Mouse (Mus musculus) right cerebral cortex, postnatal 14 days (tissue): ENCODE results near the gene Dgcr6.

Experiments
- DNase-seq: peaks from one replicate; pipeline ENCODE4 v3.0.0; 2022

Dgcr6 gene

GRCm38 (mm10) chr16:18072089-18072488, 19.4 kb downstream of the Dgcr6 start:
- no peak for DNase-seq

GRCm38 (mm10) chr16:18073259-18073962, 20.8 kb downstream of the Dgcr6 start:
- no peak for DNase-seq

GRCm38 (mm10) chr16:18074611-18075010, 22.0 kb downstream of the Dgcr6 start:
- DNase-seq = no peak

DNA sequence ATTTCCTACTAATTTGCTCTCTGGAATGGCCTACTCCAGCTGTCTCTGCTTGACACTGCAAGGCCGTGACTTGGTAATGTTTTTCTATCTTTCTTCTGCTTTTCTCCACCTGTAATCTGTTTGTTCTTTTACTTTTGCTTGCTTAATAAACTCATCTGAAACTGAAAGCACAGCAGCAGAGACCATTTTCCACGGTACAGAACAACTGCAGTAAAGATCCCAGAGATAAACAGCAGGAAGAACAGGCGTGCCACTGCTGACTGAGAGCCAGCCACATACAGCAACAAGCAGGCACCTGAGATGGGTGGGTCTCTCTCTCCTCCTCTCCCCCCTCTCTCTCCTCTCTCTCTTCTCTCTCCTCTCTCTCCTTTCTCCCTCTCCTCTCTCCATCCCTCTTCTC, 22.5 kb downstream of the Dgcr6 start:
- DNase-seq = no peak

- no peak for DNase-seq
Measured at GRCm38 (mm10) chr16:18078314-18079015, 25.8 kb downstream of the Dgcr6 start.

- no peak for DNase-seq
Measured at GRCm38 (mm10) chr16:18079300-18079699, 26.6 kb downstream of the Dgcr6 start.

DNA sequence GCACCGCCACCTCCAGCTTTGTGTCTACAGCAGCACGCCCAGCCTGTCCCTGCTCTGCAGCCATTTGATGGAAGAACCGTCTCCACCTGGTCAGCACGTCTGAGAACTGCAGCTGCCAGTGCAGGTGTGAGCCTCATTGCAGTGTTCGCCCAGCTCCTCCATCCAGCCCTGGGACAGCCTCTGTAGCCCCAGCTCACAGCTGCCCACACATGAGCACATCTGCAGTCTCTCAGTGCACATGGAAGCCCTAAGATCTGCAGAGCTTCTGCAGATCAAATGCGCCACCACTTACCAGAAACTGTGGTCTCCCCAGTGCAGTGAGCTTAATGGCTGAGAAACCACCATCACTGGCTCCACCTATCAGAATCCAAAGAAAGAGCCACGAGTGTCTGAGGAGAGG, 27.5 kb downstream of the Dgcr6 start:
- DNase-seq = no peak

DNA sequence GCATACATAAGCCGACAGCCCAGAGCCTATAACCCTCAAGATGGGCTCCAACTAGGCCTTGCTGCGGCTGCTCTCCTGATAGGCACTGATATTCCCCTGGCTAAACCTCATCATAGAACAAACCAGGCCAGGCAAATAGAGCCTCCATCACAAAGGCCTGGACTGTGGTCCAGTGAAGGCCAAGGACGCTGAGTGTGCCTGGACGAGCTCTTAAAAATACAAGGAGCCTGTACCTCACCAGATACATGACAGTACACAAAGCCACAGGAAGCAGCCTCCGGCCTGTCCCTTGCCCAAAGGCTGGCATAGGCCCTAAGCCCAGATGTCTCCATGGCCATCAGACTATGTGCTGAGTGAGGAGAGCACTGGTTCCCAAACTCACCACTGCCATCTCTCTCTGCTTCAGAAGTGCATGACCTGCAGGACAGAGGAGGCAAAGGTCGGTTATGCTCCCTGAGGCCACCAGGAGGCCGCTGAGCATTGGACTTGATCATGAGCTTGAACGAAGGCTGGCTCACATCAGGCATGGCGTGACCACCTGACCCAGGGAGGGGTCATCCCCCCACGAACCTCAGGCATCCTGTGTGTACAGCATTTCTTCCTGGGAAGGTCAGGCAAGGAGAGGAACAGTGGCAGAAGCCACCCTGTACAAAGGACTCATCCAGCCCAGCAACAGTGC, 28.6 kb downstream of the Dgcr6 start:
- no peak for DNase-seq

DNA sequence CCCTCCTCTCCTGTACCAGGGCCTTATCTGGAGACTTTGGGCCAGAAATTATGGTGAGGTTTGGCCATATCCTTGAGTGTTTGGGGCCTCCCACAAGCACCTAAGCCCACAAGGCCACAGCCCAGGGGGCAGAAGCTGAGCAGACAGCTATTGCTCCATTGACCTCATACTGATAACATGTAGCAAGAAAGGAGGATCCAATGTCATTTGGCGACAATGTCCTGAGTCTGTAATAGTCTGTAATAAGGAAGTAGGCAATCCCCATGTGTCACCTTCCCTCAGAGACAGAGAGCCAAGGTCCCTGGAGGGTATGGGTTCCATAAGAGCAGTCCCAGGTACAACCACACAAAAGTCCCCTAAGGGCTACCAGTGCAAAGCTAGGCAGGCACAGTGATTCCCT, 29.6 kb downstream of the Dgcr6 start:
- DNase-seq = no peak

DNA sequence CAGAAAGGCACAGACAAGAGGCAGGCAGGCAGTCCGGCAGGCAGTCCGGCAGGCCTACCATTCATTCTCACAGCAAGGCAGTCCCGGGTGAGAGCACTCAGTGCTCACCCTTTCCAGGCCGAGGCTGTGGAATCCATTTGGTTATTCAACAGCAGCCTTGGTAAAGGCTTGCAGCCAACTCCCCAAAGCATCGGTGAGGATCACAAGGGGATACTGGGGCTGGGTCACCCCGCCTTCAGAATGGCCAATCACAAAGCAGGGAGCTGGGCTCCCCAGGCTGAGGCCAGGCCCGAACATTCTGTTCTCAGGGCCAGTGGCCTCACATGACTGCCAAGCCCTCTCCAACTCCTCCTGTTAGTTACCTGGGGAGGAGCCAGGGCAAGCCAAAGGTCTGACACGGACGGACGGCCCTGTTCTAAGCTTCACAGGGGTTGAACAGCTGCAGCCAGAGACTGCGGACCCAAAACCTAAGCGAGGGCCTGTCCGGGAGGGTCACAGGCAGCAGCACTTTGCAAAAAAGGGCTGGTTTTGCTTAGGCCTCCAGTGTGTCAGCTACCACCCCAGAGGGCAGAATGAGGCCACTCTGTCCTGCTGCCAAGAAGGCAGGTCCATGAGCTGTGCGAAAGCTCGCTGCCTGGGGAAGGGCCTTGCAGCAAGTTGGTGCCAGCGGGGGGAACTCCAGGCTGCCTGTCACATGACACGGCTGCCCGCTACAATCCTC, 30.7 kb downstream of the Dgcr6 start:
- peak; percentile 35 for DNase-seq

- no peak for DNase-seq
Measured at GRCm38 (mm10) chr16:18084262-18084661, 31.6 kb downstream of the Dgcr6 start.

DNA sequence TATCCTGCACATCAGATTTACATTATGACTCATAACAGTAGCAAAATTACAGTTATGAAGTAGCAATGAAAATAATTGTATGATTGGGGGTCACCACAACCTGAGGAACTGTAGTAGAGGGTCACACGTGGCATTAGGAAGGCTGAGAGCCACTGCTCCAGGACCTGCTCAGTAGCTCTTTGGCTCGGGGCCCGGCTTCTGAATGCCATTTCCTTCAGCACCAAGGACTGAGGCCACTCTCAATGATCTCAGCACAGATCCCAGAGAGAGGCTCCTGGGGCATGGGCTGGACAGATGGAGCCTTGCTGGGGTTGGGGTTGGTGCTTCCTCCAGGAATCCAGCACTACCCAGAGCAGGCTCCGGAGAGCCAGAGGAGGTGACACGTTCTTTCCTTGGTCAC, 34.4 kb downstream of the Dgcr6 start:
- peak; percentile 40 for DNase-seq

GRCm38 (mm10) chr16:18096348-18096747, 43.7 kb downstream of the Dgcr6 start:
- DNase-seq = no peak

DNA sequence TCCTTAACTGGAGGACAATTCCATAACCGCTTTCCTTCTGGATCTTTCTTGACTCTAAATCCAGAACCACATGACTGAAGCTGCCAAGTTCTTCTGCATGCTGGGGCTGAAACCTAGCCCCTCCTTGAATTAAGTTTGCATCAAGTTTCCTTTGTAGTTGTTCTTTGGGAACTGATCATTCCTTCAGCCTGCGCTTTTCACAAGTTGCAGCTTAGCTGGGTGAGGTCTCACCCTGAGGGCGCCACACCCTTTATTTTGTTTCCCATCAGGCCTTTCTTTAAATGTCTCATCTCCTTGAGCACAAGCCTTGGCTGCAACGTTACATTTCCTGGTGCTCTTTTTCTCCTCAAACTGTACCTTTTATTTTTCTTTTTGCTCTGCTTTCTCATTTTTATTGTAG, 50.2 kb downstream of the Dgcr6 start:
- no peak for DNase-seq

GRCm38 (mm10) chr16:18103366-18103765, 50.7 kb downstream of the Dgcr6 start:
- no peak for DNase-seq

DNA sequence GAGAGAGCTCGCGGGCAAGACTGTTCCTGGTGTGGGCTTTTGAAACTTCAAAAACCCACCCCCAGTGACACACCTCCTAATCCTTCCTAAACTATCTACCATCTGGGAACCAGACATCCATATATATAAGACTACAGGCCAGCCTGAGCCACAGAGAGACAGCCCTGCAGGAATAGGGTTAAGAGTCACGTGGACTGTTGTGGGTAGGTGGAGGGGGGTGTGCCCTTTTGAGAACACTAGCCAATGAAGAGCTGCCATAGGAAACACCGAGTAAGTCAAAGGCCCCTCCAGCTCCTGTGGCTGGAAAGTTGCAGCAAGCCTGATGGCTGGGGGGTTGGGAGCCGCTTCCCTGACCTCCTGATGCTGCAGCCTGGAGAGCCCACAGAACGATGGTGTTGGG, 51.1 kb downstream of the Dgcr6 start:
- no peak for DNase-seq

GRCm38 (mm10) chr16:18108221-18108966, 55.7 kb downstream of the Dgcr6 start:
- peak; percentile 61 for DNase-seq

GRCm38 (mm10) chr16:18111042-18111441, 58.4 kb downstream of the Dgcr6 start:
- no peak for DNase-seq

GRCm38 (mm10) chr16:18116467-18116866, 63.8 kb downstream of the Dgcr6 start:
- no peak for DNase-seq

- DNase-seq = no peak
Measured at GRCm38 (mm10) chr16:18118285-18118684, 65.6 kb downstream of the Dgcr6 start.

DNA sequence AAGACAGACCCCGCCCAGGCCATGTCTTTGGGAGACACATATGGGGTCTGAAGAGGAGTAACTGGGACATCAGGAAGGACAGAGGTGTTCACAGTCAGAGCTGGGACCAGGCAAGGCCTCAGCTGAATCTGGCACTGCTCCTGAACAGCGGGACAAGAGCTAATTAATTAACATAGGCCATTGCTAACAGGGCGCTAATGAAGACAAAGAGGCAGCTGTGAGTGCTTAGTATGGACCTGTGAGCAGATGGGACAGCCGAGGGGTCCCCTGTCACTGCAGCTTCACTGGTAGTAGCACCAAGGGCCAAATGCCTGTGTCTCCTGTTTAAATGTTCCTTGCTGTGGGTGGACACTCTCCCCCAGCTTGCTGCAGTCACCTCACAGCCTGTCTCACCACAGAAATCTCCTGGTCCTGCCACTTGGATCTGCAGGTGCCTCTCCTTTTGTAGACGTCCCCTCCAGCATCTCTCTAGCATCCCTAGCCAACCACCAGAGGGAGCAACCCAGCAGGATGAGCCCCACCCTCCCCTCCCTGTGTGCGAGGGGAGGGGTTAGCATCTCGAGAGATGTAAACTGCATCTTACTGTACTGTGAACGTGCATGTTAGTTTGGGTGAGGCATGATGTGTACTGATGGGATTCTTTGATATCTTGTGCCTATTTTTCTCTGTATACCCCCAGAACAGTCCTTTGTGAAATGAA, 66.5 kb downstream of the Dgcr6 start:
- DNase-seq = peak; percentile 60
